Mouse (Mus musculus) central nervous system, embryonic 14 days (tissue): Measurements from ENCODE around the gene Akirin2. TPM values are rescaled to one million over a fixed set of nuclear protein-coding genes. Genes with fewer than 3 reads are reported as not detected.

Experiments
- polyA plus RNA-seq: library from polyadenylated mRNA; depleted of rRNA; stranded (reverse); fragments of >200 nt; gene quantifications from 2 replicates; pipeline ENCODE4 v1.2.3, GENCODE M21; 2012; rRNA removed

The Akirin2 gene
- polyA plus RNA-seq, result 134 and 150 TPM in 2 replicates

DNA sequence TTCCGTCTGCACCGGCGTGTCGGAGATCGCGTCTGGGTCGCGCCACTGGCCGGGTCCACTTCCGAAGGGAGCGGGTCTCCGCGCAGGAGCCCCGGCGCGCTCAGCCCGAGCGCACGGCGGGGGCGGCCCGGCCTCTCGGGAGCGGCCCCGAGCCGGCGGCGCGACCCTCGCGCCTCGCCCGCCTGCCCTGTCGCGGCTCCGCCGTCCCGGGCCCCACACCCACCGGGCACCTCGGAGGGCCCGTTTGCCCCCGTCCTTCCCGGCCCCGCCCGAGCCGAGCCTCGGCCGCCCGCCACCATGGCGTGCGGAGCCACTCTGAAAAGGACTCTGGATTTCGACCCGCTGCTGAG is at the start of gene Akirin2:
Gene Akirin2, plus strand, starts transcription at position 190 of the 350 bp plus-strand sequence.

GRCm38 (mm10) chr4:34614630-34615094 is 63.9 kb downstream of the Akirin2 start, which contains the start of the genes Orc3 and Rars2:
Gene Orc3, minus strand, starts transcription at chr4:34614944.
Gene Rars2, plus strand, starts transcription at chr4:34614957.

Other genes starting within 250 kb of the Akirin2 start
- 62.4 and 68.6 TPM in 2 replicates for gene Orc3, start 64.0 kb downstream of the Akirin2 start, polyA plus RNA-seq
- gene Rars2, start 64.0 kb downstream of the Akirin2 start, polyA plus RNA-seq, result 41.9 and 46.2 TPM in 2 replicates
- gene Slc35a1, start 136.5 kb downstream of the Akirin2 start, polyA plus RNA-seq, result 24.9 and 26.3 TPM in 2 replicates
- gene Cfap206, start 179.3 kb downstream of the Akirin2 start, polyA plus RNA-seq, result 2.6 and 2.9 TPM in 2 replicates
- gene Gm136, start 205.3 kb downstream of the Akirin2 start, polyA plus RNA-seq, result 0.05 TPM in 1 of 2 replicates, not detected in the other
- gene Smim8, start 227.5 kb downstream of the Akirin2 start, polyA plus RNA-seq, result 23.3 and 24.3 TPM in 2 replicates